Mouse (Mus musculus): ENCODE results near the gene Spocd1. TPM values are rescaled to one million over a fixed set of nuclear protein-coding genes. Genes with fewer than 3 reads are reported as not detected.
"Not testable (repeated sequence)": the region's sequence is repeated elsewhere in the genome, so short reads cannot be mapped to it uniquely, and the experiment has no call there.

Spocd1 gene
- polyA plus RNA-seq (2015; fragmentation: Nextera tagmentation; extraction: Ambion mirVana), result not detected in 2 replicates

DNA sequence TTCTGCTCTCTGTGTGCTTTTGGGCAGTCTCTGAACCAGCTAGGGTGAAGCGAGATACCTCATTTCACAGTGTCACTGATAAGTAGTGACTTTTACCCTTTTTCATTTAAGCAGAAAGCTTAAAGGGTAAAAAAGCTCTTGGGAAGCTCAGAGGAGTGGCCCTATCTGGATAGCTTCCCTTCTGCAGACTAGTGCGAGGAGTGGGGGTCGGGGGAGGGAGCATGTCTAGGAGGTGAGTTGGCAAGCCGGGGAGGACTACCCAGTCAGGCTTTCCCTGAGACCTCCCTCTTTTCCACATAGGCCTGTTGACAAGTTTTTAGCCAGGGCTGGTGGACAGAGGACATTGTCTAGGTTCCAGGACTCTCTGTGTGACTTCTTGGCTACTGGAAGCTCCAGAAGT lies at the start of gene Spocd1:
Spocd1 (plus strand) TSS at position 301 of the 400 bp plus-strand sequence.
- Histone ChIP-seq H3K4me3 (no peak within 1 kb of the TSS), H3K4me1 (replicated peaks) (peaks cover 6% of the 10 kb centered on the region), H3K36me3 (no peaks in the 10 kb centered on the region), H3K27me3 (no peaks in the 10 kb centered on the region), H3K9ac (no peak within 1 kb of the TSS), H3K9me3 (no peaks in the 10 kb centered on the region), H3K27ac (replicated peaks) (no peak within 1 kb of the TSS), H3K4me2 (peak within 1 kb of the TSS; percentile 44)
- WGBS, result 51% methylated on average over 4 of the region's 4 CpGs
- no peak for ATAC-seq (ENCODE audit: low read depth)

DNA sequence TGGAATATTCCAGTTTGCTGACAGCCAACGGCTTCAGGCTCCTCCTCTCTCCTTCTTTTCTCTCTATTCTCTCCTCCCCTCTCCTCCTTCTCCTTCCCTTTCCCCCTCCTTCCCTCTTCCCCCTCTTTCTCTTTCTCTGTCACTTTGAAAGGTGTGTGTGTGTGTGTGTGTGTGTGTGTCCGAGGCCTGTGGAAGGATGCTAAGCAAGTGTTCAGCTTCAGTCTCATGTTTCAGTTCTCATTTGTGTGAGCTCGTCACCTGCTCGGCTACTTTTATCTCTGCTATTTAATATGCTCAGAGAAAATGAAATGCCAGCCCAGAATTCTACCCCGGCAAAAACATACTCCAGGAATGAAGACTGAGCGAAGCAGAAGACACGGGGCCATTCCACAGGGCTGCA lies 48.4 kb upstream of the Spocd1 start:
- WGBS, result 84% methylated on average over 7 of the region's 7 CpGs
- H3K9ac ChIP-seq, result no peak overlapping the region

GRCm38 (mm10) chr4:129881661-129882060 lies 47.4 kb upstream of the Spocd1 start:
- 44% methylated on average over 3 of the region's 3 CpGs for WGBS
- Histone ChIP-seq H3K4me3 (no peak overlapping the region), H3K9me3 (no peaks in the 10 kb centered on the region), H3K4me1 (replicated peaks) (peaks cover 32% of the 10 kb centered on the region), H3K27ac (replicated peaks) (no peak overlapping the region), H3K36me3 (no peaks in the 10 kb centered on the region), H3K4me2 (no peak overlapping the region), H3K9ac (no peak overlapping the region), H3K27me3 (no peaks in the 10 kb centered on the region)
- ATAC-seq (ENCODE audit: low read depth), result no peak

More for the DNA sequence above, 48.4 kb upstream of the Spocd1 start:
- no peak overlapping the region for H3K27ac ChIP-seq (replicated peaks)
- H3K9me3 ChIP-seq, result no peaks in the 10 kb centered on the region
- H3K27me3 ChIP-seq, result no peaks in the 10 kb centered on the region
- H3K36me3 ChIP-seq, result no peaks in the 10 kb centered on the region
- no peak overlapping the region for H3K4me2 ChIP-seq
- peaks cover 36% of the 10 kb centered on the region for H3K4me1 ChIP-seq (replicated peaks)
- no peak overlapping the region for H3K4me3 ChIP-seq
- no peak for ATAC-seq (ENCODE audit: low read depth)

- 51% methylated on average over 11 of the region's 11 CpGs for WGBS
- no peaks in the 10 kb centered on the region for H3K27me3 ChIP-seq
- 0 out of 2 replicates have a peak overlapping the region, but pooled peaks have one; percentile 23 for H3K9ac ChIP-seq
- H3K27ac ChIP-seq (replicated peaks), result peak overlapping the region; percentile 13; the same call in 1 of the 2 replicates
- no peaks in the 10 kb centered on the region for H3K9me3 ChIP-seq
- H3K4me2 ChIP-seq, result peak overlapping the region; percentile 16; the same call in 1 of the 2 replicates
- peaks cover 21% of the 10 kb centered on the region for H3K4me1 ChIP-seq (replicated peaks)
- ATAC-seq (ENCODE audit: low read depth), result no peak
- no peaks in the 10 kb centered on the region for H3K36me3 ChIP-seq
- H3K4me3 ChIP-seq, result no peak overlapping the region
Measured at GRCm38 (mm10) chr4:129882555-129883293, 46.3 kb upstream of the Spocd1 start.

DNA sequence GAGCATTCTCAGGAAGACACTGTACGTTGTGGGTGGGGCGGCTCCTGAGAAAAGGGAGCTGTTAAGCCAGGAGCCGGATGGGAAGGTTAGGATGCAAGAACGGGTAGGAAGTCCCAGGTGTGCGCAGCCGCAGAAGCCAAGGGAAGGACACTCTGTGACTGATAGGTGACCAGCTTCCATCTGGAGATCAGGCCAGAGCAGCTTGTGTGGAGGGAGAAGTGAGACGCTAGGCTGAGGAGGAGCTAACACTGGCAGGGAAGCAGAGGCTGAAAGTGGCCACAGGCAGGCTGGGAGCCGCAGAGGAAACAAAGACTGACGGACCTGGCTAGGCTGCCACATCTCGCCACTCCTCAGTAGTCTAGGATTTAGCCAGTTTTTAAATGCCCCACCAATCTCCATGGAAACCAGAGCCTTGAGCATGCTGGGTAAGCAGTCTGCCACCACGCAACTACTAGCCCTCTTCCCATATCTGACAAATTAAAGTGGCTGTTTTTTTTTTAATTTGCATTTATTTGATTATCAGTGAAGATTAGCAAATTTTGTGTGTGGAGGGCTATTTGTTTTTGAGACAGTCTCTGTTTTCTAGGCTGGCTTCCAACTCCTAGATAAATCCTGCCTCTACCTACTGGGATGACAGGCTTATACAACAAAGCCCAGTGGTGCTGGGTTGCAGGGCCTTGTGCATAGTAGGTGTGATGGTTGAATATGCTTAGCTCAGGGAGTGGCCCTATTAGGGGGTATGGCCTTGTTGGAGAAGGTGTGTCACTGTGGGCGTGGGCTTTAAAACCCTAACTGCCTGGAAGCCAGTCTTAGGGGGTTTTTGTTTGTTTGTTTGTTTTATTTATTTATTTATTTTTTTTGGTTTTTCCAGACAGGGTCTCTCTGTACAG lies 44.8 kb upstream of the Spocd1 start:
- Histone ChIP-seq H3K9ac (peak overlapping the region; percentile 44), H3K36me3 (no peaks in the 10 kb centered on the region)
- peak; percentile 56; the same call in 1 of the 2 replicates for ATAC-seq (ENCODE audit: low read depth)

DNA sequence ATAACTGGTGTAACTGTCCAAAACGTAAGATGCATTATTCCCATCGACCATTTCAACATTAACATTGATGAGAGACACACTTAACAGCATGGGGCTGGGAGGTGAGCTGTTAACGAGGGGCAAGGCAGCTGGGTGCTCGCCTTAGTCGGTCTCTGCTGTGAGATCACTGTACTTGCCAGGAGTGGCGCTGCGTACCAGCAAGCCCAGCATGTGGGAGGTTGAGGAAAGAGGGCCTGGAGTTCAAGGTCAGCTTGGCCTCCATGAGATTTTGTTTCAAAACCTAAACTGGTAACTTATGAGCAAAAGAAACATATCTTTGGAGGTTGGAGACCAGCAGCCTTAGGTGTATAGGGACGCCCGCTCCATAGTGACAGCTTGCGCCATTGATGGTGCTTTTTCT lies 39.4 kb upstream of the Spocd1 start:
- 78% methylated on average over 10 of the region's 10 CpGs for WGBS
- Histone ChIP-seq H3K4me2 (no peak overlapping the region), H3K9ac (no peak overlapping the region), H3K27me3 (no peaks in the 10 kb centered on the region), H3K9me3 (no peaks in the 10 kb centered on the region), H3K27ac (replicated peaks) (no peak overlapping the region), H3K4me3 (no peak overlapping the region), H3K36me3 (no peaks in the 10 kb centered on the region), H3K4me1 (replicated peaks) (no peaks in the 10 kb centered on the region)
- no peak for ATAC-seq (ENCODE audit: low read depth)

More for the DNA sequence above, 44.8 kb upstream of the Spocd1 start:
- Histone ChIP-seq H3K4me1 (replicated peaks) (peaks cover 16% of the 10 kb centered on the region), H3K27me3 (no peaks in the 10 kb centered on the region), H3K4me3 (no peak overlapping the region), H3K4me2 (no peak overlapping the region), H3K9me3 (no peaks in the 10 kb centered on the region), H3K27ac (replicated peaks) (0 out of 2 replicates have a peak overlapping the region, but pooled peaks have one; percentile 28)
- WGBS, result 60% methylated on average over 12 of the region's 12 CpGs

DNA sequence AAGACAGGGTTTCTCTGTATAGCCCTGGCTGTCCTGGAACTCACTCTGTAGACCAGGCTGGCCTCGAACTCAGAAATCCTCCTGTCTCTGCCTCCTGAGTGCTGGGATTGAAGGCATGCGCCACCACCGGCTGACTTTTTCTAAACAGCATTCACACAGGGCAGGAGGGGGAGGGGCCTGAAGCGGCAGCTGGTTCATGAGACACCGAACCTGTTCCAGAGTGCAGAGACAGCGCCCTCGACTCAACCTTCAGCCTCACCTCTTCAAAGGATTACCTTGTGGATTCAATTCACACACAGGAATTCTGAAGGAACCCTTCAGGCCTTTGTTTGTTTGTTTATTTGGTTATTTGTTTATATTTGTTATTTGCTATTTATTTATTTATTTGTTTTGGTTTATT lies 39.0 kb upstream of the Spocd1 start:
- H3K9ac ChIP-seq, result no peak overlapping the region
- H3K27me3 ChIP-seq, result no peaks in the 10 kb centered on the region
- no peaks in the 10 kb centered on the region for H3K4me1 ChIP-seq (replicated peaks)
- 86% methylated on average over 7 of the region's 7 CpGs for WGBS
- H3K4me2 ChIP-seq, result no peak overlapping the region
- no peak overlapping the region for H3K4me3 ChIP-seq
- no peak for ATAC-seq (ENCODE audit: low read depth)
- H3K36me3 ChIP-seq, result no peaks in the 10 kb centered on the region
- no peaks in the 10 kb centered on the region for H3K9me3 ChIP-seq
- H3K27ac ChIP-seq (replicated peaks), result no peak overlapping the region

DNA sequence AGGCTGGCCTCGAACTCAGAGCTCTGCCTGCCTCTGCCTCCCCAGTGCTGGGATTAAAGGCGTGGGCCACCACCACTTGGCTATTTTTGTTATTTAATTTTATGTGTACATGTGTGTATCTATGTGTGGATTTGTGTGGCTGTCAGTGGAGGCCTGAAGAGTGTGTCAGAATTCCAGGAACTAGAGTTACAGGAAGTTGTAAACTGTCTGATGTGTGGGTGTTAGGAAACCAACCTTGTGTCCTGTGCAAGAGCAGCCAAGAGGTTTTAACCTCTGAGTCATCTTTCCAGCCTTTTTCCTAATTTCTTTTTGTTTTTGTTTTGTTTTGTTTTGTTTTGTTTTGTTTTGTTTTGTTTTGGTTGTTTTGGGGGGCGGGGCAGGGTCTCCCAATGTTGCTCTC lies 34.2 kb upstream of the Spocd1 start:
- no peaks in the 10 kb centered on the region for H3K27me3 ChIP-seq
- H3K36me3 ChIP-seq, result no peaks in the 10 kb centered on the region
- WGBS, result 93% methylated on average over 3 of the region's 3 CpGs
- no peak for ATAC-seq (ENCODE audit: low read depth)
- H3K4me3 ChIP-seq, result no peak overlapping the region
- H3K9me3 ChIP-seq, result no peaks in the 10 kb centered on the region
- no peak overlapping the region for H3K9ac ChIP-seq
- no peak overlapping the region for H3K27ac ChIP-seq (replicated peaks)
- H3K4me2 ChIP-seq, result no peak overlapping the region
- peaks cover 3% of the 10 kb centered on the region; the same call in 1 of the 2 replicates for H3K4me1 ChIP-seq (replicated peaks)

- not testable (repeated sequence) for H3K4me3 ChIP-seq; H3K4me2 ChIP-seq; ATAC-seq (ENCODE audit: low read depth); H3K27me3 ChIP-seq; H3K9ac ChIP-seq; H3K27ac ChIP-seq (replicated peaks); H3K9me3 ChIP-seq; H3K4me1 ChIP-seq (replicated peaks); H3K36me3 ChIP-seq
- WGBS, result 95% methylated on average over 18 of the region's 18 CpGs
Measured at GRCm38 (mm10) chr4:129898815-129899214, 30.2 kb upstream of the Spocd1 start.

DNA sequence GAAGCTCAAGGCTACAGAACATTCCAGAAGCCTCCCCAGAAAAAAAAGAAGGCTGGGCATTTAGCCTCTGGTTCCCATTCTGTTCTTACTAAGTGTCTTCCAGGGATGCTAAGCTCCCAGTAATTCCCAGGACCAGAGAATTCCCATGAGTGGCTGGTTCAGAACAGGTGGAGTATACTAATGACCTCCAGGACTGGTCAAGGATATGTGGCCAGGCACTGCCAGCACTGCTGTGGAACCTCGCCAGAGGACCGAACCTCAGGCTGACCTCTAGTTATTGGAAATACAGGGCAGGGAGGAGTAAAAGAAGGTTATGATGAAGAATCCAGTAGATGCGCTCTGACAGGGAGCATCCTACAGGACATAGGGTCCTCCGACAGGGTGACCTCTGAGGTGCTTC lies 26.7 kb upstream of the Spocd1 start:
- H3K36me3 ChIP-seq, result no peaks in the 10 kb centered on the region
- no peaks in the 10 kb centered on the region for H3K9me3 ChIP-seq
- H3K4me2 ChIP-seq, result no peak overlapping the region
- no peaks in the 10 kb centered on the region; the same call in 1 of the 2 replicates for H3K4me1 ChIP-seq (replicated peaks)
- no peak overlapping the region for H3K27ac ChIP-seq (replicated peaks)
- no peak for ATAC-seq (ENCODE audit: low read depth)
- H3K4me3 ChIP-seq, result no peak overlapping the region
- WGBS, result 86% methylated on average over 4 of the region's 4 CpGs
- no peak overlapping the region for H3K9ac ChIP-seq
- H3K27me3 ChIP-seq, result no peaks in the 10 kb centered on the region

- ATAC-seq (ENCODE audit: low read depth), result no peak
- Histone ChIP-seq H3K4me3 (no peak overlapping the region), H3K4me2 (no peak overlapping the region), H3K4me1 (replicated peaks) (no peaks in the 10 kb centered on the region), H3K9me3 (no peaks in the 10 kb centered on the region), H3K27ac (replicated peaks) (no peak overlapping the region), H3K27me3 (no peaks in the 10 kb centered on the region), H3K9ac (no peak overlapping the region), H3K36me3 (no peaks in the 10 kb centered on the region)
- WGBS, result 63% methylated on average over 3 of the region's 3 CpGs
Measured at GRCm38 (mm10) chr4:129903577-129903976, 25.5 kb upstream of the Spocd1 start.

- H3K36me3 ChIP-seq, result no peaks in the 10 kb centered on the region
- H3K27me3 ChIP-seq, result no peaks in the 10 kb centered on the region
- H3K27ac ChIP-seq (replicated peaks), result no peak overlapping the region
- 89% methylated on average over 3 of the region's 3 CpGs for WGBS
- no peak overlapping the region for H3K4me3 ChIP-seq
- ATAC-seq (ENCODE audit: low read depth), result no peak
- H3K9ac ChIP-seq, result no peak overlapping the region
- 0 out of 2 replicates have a peak, but pooled peaks cover 4% of the 10 kb centered on the region for H3K4me1 ChIP-seq (replicated peaks)
- no peak overlapping the region for H3K4me2 ChIP-seq
- no peaks in the 10 kb centered on the region for H3K9me3 ChIP-seq
Measured at GRCm38 (mm10) chr4:129905032-129905431, 24.0 kb upstream of the Spocd1 start.
